Mouse (Mus musculus): ENCODE measurements around the gene Borcs8. TPM values are rescaled to one million over a fixed set of nuclear protein-coding genes. Genes with fewer than 3 reads are reported as not detected.

The Borcs8 gene
- polyA plus RNA-seq, 1 experiment from 2014 or later: 45.7 TPM

- Histone ChIP-seq H3K9me3 (replicated peaks; ENCODE audit: control insufficient read depth, low read length) (no peaks in the 10 kb centered on the region), H3K9ac (ENCODE audit: low read depth, low read length) (no peak overlapping the region), H3K4me2 (no peak overlapping the region), H3K27ac (ENCODE audit: low read depth, low read length) (no peak overlapping the region), H3K4me3 (ENCODE audit: low read depth, low read length) (no peak overlapping the region), H3K27me3 (ENCODE audit: control insufficient read depth, insufficient read depth, low read length) (no peaks in the 10 kb centered on the region), H3K4me1 (ENCODE audit: control insufficient read depth, insufficient read depth, low read length) (peaks cover 7% of the 10 kb centered on the region), H3K36me3 (ENCODE audit: control insufficient read depth, insufficient read depth, low read length) (peaks cover 20% of the 10 kb centered on the region)
- WGBS (ENCODE audit: insufficient replicate concordance): 90% methylated on average over 2 of the region's 2 CpGs
- ATAC-seq (replicated peaks; ENCODE audit: insufficient number of reproducible peaks, low FRiP score, low TSS enrichment): no peak
These were observed 38.9 kb downstream of the Borcs8 start for GRCm38 (mm10) chr8:70178231-70178630.

GRCm38 (mm10) chr8:70179082-70179481 lies 39.8 kb downstream of the Borcs8 start:
- H3K27ac ChIP-seq (ENCODE audit: low read depth, low read length): no peak overlapping the region
- H3K27me3 ChIP-seq (ENCODE audit: control insufficient read depth, insufficient read depth, low read length): no peaks in the 10 kb centered on the region
- H3K4me1 ChIP-seq (ENCODE audit: control insufficient read depth, insufficient read depth, low read length): peaks cover 4% of the 10 kb centered on the region; the same call in 1 of the 2 replicates
- H3K4me3 ChIP-seq (ENCODE audit: low read depth, low read length): no peak overlapping the region
- H3K9ac ChIP-seq (ENCODE audit: low read depth, low read length): no peak overlapping the region
- WGBS (ENCODE audit: insufficient replicate concordance): 93% methylated on average over 4 of the region's 4 CpGs
- ATAC-seq (replicated peaks; ENCODE audit: insufficient number of reproducible peaks, low FRiP score, low TSS enrichment): no peak
- H3K9me3 ChIP-seq (replicated peaks; ENCODE audit: control insufficient read depth, low read length): no peaks in the 10 kb centered on the region
- peaks cover 22% of the 10 kb centered on the region for H3K36me3 ChIP-seq (ENCODE audit: control insufficient read depth, insufficient read depth, low read length)
- H3K4me2 ChIP-seq: no peak overlapping the region

GRCm38 (mm10) chr8:70181212-70181902 lies 42.1 kb downstream of the Borcs8 start:
- no peak overlapping the region for H3K4me3 ChIP-seq (ENCODE audit: low read depth, low read length)
- H3K9ac ChIP-seq (ENCODE audit: low read depth, low read length): no peak overlapping the region
- ATAC-seq (replicated peaks; ENCODE audit: insufficient number of reproducible peaks, low FRiP score, low TSS enrichment): no peak
- no peak overlapping the region for H3K27ac ChIP-seq (ENCODE audit: low read depth, low read length)
- peaks cover 22% of the 10 kb centered on the region for H3K36me3 ChIP-seq (ENCODE audit: control insufficient read depth, insufficient read depth, low read length)
- H3K4me1 ChIP-seq (ENCODE audit: control insufficient read depth, insufficient read depth, low read length): no peaks in the 10 kb centered on the region
- WGBS (ENCODE audit: insufficient replicate concordance): 70% methylated on average over 16 of the region's 16 CpGs
- no peaks in the 10 kb centered on the region for H3K27me3 ChIP-seq (ENCODE audit: control insufficient read depth, insufficient read depth, low read length)
- H3K4me2 ChIP-seq: no peak overlapping the region
- H3K9me3 ChIP-seq (replicated peaks; ENCODE audit: control insufficient read depth, low read length): no peaks in the 10 kb centered on the region

GRCm38 (mm10) chr8:70181903-70182252 lies 42.6 kb downstream of the Borcs8 start:
- Histone ChIP-seq H3K27ac (ENCODE audit: low read depth, low read length) (no peak overlapping the region), H3K4me3 (ENCODE audit: low read depth, low read length) (no peak overlapping the region), H3K4me2 (no peak overlapping the region), H3K4me1 (ENCODE audit: control insufficient read depth, insufficient read depth, low read length) (no peaks in the 10 kb centered on the region), H3K27me3 (ENCODE audit: control insufficient read depth, insufficient read depth, low read length) (no peaks in the 10 kb centered on the region), H3K9ac (ENCODE audit: low read depth, low read length) (no peak overlapping the region), H3K36me3 (ENCODE audit: control insufficient read depth, insufficient read depth, low read length) (peaks cover 20% of the 10 kb centered on the region), H3K9me3 (replicated peaks; ENCODE audit: control insufficient read depth, low read length) (no peaks in the 10 kb centered on the region)
- WGBS (ENCODE audit: insufficient replicate concordance): 52% methylated on average over 2 of the region's 2 CpGs
- ATAC-seq (replicated peaks; ENCODE audit: insufficient number of reproducible peaks, low FRiP score, low TSS enrichment): no peak

GRCm38 (mm10) chr8:70183194-70183593 lies 43.9 kb downstream of the Borcs8 start:
- Histone ChIP-seq H3K9me3 (replicated peaks; ENCODE audit: control insufficient read depth, low read length) (no peaks in the 10 kb centered on the region), H3K4me3 (ENCODE audit: low read depth, low read length) (no peak overlapping the region), H3K4me2 (no peak overlapping the region), H3K4me1 (ENCODE audit: control insufficient read depth, insufficient read depth, low read length) (no peaks in the 10 kb centered on the region), H3K27me3 (ENCODE audit: control insufficient read depth, insufficient read depth, low read length) (no peaks in the 10 kb centered on the region), H3K36me3 (ENCODE audit: control insufficient read depth, insufficient read depth, low read length) (peaks cover 20% of the 10 kb centered on the region), H3K27ac (ENCODE audit: low read depth, low read length) (no peak overlapping the region), H3K9ac (ENCODE audit: low read depth, low read length) (no peak overlapping the region)
- ATAC-seq (replicated peaks; ENCODE audit: insufficient number of reproducible peaks, low FRiP score, low TSS enrichment): no peak
- 80% methylated on average over 4 of the region's 4 CpGs for WGBS (ENCODE audit: insufficient replicate concordance)

- no peak overlapping the region for H3K27ac ChIP-seq (ENCODE audit: low read depth, low read length)
- 56% methylated on average over 7 of the region's 7 CpGs for WGBS (ENCODE audit: insufficient replicate concordance)
- H3K4me3 ChIP-seq (ENCODE audit: low read depth, low read length): no peak overlapping the region
- no peaks in the 10 kb centered on the region for H3K9me3 ChIP-seq (replicated peaks; ENCODE audit: control insufficient read depth, low read length)
- H3K27me3 ChIP-seq (ENCODE audit: control insufficient read depth, insufficient read depth, low read length): no peaks in the 10 kb centered on the region
- no peak overlapping the region for H3K9ac ChIP-seq (ENCODE audit: low read depth, low read length)
- no peak for ATAC-seq (replicated peaks; ENCODE audit: insufficient number of reproducible peaks, low FRiP score, low TSS enrichment)
- H3K36me3 ChIP-seq (ENCODE audit: control insufficient read depth, insufficient read depth, low read length): no peaks in the 10 kb centered on the region
- H3K4me1 ChIP-seq (ENCODE audit: control insufficient read depth, insufficient read depth, low read length): no peaks in the 10 kb centered on the region
- H3K4me2 ChIP-seq: no peak overlapping the region
These were observed 49.4 kb downstream of the Borcs8 start for GRCm38 (mm10) chr8:70188707-70189106.

GRCm38 (mm10) chr8:70193238-70193637 lies 53.9 kb downstream of the Borcs8 start:
- H3K9me3 ChIP-seq (replicated peaks; ENCODE audit: control insufficient read depth, low read length): no peaks in the 10 kb centered on the region
- no peak overlapping the region for H3K4me2 ChIP-seq
- H3K36me3 ChIP-seq (ENCODE audit: control insufficient read depth, insufficient read depth, low read length): no peaks in the 10 kb centered on the region
- H3K27ac ChIP-seq (ENCODE audit: low read depth, low read length): no peak overlapping the region
- WGBS (ENCODE audit: insufficient replicate concordance): 73% methylated on average over 5 of the region's 5 CpGs
- no peak overlapping the region for H3K4me3 ChIP-seq (ENCODE audit: low read depth, low read length)
- no peak for ATAC-seq (replicated peaks; ENCODE audit: insufficient number of reproducible peaks, low FRiP score, low TSS enrichment)
- H3K9ac ChIP-seq (ENCODE audit: low read depth, low read length): no peak overlapping the region
- H3K27me3 ChIP-seq (ENCODE audit: control insufficient read depth, insufficient read depth, low read length): no peaks in the 10 kb centered on the region
- no peaks in the 10 kb centered on the region for H3K4me1 ChIP-seq (ENCODE audit: control insufficient read depth, insufficient read depth, low read length)

GRCm38 (mm10) chr8:70194191-70194590 lies 54.9 kb downstream of the Borcs8 start:
- no peak for ATAC-seq (replicated peaks; ENCODE audit: insufficient number of reproducible peaks, low FRiP score, low TSS enrichment)
- Histone ChIP-seq H3K27ac (ENCODE audit: low read depth, low read length) (no peak overlapping the region), H3K4me1 (ENCODE audit: control insufficient read depth, insufficient read depth, low read length) (no peaks in the 10 kb centered on the region), H3K36me3 (ENCODE audit: control insufficient read depth, insufficient read depth, low read length) (no peaks in the 10 kb centered on the region), H3K27me3 (ENCODE audit: control insufficient read depth, insufficient read depth, low read length) (0 out of 2 replicates have a peak, but pooled peaks cover 2% of the 10 kb centered on the region), H3K4me2 (no peak overlapping the region), H3K9me3 (replicated peaks; ENCODE audit: control insufficient read depth, low read length) (no peaks in the 10 kb centered on the region), H3K9ac (ENCODE audit: low read depth, low read length) (no peak overlapping the region), H3K4me3 (ENCODE audit: low read depth, low read length) (no peak overlapping the region)
- WGBS (ENCODE audit: insufficient replicate concordance): 73% methylated on average over 3 of the region's 3 CpGs

- WGBS (ENCODE audit: insufficient replicate concordance): 69% methylated on average over 2 of the region's 2 CpGs
- Histone ChIP-seq H3K4me1 (ENCODE audit: control insufficient read depth, insufficient read depth, low read length) (no peaks in the 10 kb centered on the region), H3K9me3 (replicated peaks; ENCODE audit: control insufficient read depth, low read length) (no peaks in the 10 kb centered on the region), H3K27me3 (ENCODE audit: control insufficient read depth, insufficient read depth, low read length) (0 out of 2 replicates have a peak, but pooled peaks cover 2% of the 10 kb centered on the region), H3K4me2 (no peak overlapping the region), H3K36me3 (ENCODE audit: control insufficient read depth, insufficient read depth, low read length) (no peaks in the 10 kb centered on the region), H3K4me3 (ENCODE audit: low read depth, low read length) (no peak overlapping the region), H3K9ac (ENCODE audit: low read depth, low read length) (no peak overlapping the region), H3K27ac (ENCODE audit: low read depth, low read length) (no peak overlapping the region)
- no peak for ATAC-seq (replicated peaks; ENCODE audit: insufficient number of reproducible peaks, low FRiP score, low TSS enrichment)
These were observed 56.5 kb downstream of the Borcs8 start for GRCm38 (mm10) chr8:70195762-70196161.

Measured in heart, embryonic 11.5 days (tissue).